Mouse (Mus musculus) liver, embryonic 14.5 days (tissue): ENCODE data around the gene Nupr1l.

Experiments
- CTCF ChIP-seq: IDR thresholded peaks from 2 replicates; pipeline ENCODE4 v1.5.1; 2016; ENCODE audit warnings: antibody characterized with exemption, low read depth, control low read depth
- EP300 ChIP-seq: IDR thresholded peaks from 2 replicates; pipeline ENCODE4 v1.6.1; 2016; ENCODE audit warnings: antibody characterized with exemption, low read depth

- TF ChIP-seq CTCF: no peak
- TF ChIP-seq EP300: no peak
Measured at GRCm38 (mm10) chr5:129940281-129940680, 31.9 kb downstream of the Nupr1l start.
